Mouse (Mus musculus): ENCODE results near the gene Fastk.

- TF ChIP-seq CTCF (IDR thresholded peaks at IDR 0.05; ENCODE audit: low read depth, low read length) (no peak), POLR2A (IDR thresholded peaks at IDR 0.05; ENCODE audit: extremely low read depth, insufficient read depth, low read length) (no peak)
Observed at GRCm38 (mm10) chr5:24412063-24412462, 33.0 kb downstream of the Fastk start.

All from liver, adult 2 months (tissue).